Mouse (Mus musculus) ES-Bruce4 (cell line): Measurements from ENCODE around the gene Mlec. TPM values are rescaled to one million over a fixed set of nuclear protein-coding genes. Genes with fewer than 3 reads are reported as not detected.

Experiments used
- H3K27ac ChIP-seq: 2 replicates; pipeline ENCODE4 v1.5.1; 2012; ENCODE audit warnings: low read length, inconsistent platforms; ENCODE audit not compliant: insufficient read depth
- H3K27me3 ChIP-seq: 2 replicates; pipeline ENCODE4 v1.6.1; 2012; ENCODE audit warnings: mild to moderate bottlenecking, low read length, inconsistent platforms; ENCODE audit not compliant: control insufficient read depth, poor library complexity, insufficient read depth, severe bottlenecking
- H3K36me3 ChIP-seq: 2 replicates; pipeline ENCODE4 v1.6.1; 2012; ENCODE audit warnings: inconsistent platforms, mild to moderate bottlenecking, low read length, moderate library complexity; ENCODE audit not compliant: control insufficient read depth, poor library complexity, insufficient read depth, severe bottlenecking
- H3K4me1 ChIP-seq: one replicate; pipeline ENCODE4 v1.8.1; 2011; ENCODE audit warnings: low read length; ENCODE audit not compliant: control insufficient read depth, insufficient read depth
- H3K4me3 ChIP-seq: 2 replicates; pipeline ENCODE4 v1.5.1; 2011; ENCODE audit warnings: low read depth, mild to moderate bottlenecking, low read length
- H3K9ac ChIP-seq: 2 replicates; pipeline ENCODE4 v1.6.1; 2012; ENCODE audit warnings: low read depth, mild to moderate bottlenecking, inconsistent platforms; ENCODE audit not compliant: poor library complexity, severe bottlenecking
- H3K9me3 ChIP-seq: replicated peaks from 2 replicates; pipeline ENCODE4 v1.6.1; 2012; ENCODE audit warnings: mild to moderate bottlenecking, low read length, inconsistent platforms; ENCODE audit not compliant: control insufficient read depth, poor library complexity, insufficient read depth, severe bottlenecking
- CTCF ChIP-seq: IDR thresholded peaks from one replicate; pipeline ENCODE4 v1.8.1; 2011; ENCODE audit warnings: low read depth, low read length
- EP300 ChIP-seq: IDR thresholded peaks from 2 replicates; pipeline ENCODE4 v1.6.1; 2011; ENCODE audit warnings: low read depth, low read length; ENCODE audit not compliant: insufficient read depth
- POLR2A ChIP-seq: IDR thresholded peaks from one replicate; pipeline ENCODE4 v1.8.1; 2011; ENCODE audit warnings: low read length; ENCODE audit not compliant: insufficient read depth
- polyA plus RNA-seq: library from polyadenylated mRNA; stranded (reverse); fragments of >200 nt; gene quantifications from 2 replicates; pipeline ENCODE4 v1.2.4, GENCODE M21; 2011; ENCODE audit warnings: low read depth; ENCODE audit not compliant: missing spikeins, insufficient read depth, insufficient read length

Gene Mlec
- polyA plus RNA-seq, 1 experiment, result 137 TPM

DNA sequence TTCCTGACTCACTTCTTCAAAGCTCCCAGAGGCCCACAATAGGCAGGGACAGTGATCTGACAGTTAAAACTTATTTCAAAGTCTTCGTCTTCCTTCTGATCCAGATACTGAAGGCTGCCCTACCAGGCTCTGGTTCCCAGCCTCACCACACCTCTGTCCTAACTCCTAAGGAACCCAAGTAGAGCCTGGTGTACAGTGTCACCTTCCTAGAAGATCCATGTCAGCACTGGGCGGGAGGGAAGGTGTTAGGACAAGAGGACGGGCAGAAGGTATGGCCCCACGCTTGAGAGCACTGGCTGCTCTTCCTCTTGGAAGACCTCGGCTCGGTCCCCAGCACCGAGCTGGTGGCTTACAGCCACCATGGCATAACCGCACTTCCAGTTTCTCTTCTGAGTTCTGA is 9.6 kb downstream of the Mlec start:
- no peaks in the 10 kb centered on the region for H3K9me3 ChIP-seq
- no peak overlapping the region for H3K27ac ChIP-seq
- H3K9ac ChIP-seq, result no peak overlapping the region
- peaks cover 4% of the 10 kb centered on the region for H3K4me1 ChIP-seq
- H3K4me3 ChIP-seq, result no peak overlapping the region
- peaks cover 47% of the 10 kb centered on the region for H3K36me3 ChIP-seq
- TF ChIP-seq EP300 (no peak), CTCF (no peak), POLR2A (no peak)
- no peaks in the 10 kb centered on the region for H3K27me3 ChIP-seq

DNA sequence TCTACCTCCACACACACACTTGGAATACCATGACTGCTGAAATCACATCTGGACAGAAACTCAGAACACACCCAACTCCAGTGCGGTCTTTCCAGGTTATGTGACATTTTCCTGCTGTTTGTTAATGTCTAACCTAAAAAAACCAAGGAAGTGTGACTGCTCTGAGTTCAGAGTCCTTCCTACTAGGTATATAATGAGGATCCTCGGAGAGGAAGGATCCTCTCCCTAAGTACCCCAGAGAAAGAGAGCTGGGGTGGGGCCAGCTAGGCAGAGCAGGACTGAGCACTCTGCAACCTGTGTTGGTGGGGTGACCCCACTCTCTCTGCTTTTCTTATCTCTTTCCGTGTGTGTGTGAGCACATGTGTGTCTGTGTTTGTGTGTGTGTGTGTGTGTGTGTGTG is 10.6 kb downstream of the Mlec start:
- Histone ChIP-seq H3K4me3 (no peak overlapping the region), H3K4me1 (peaks cover 5% of the 10 kb centered on the region), H3K27me3 (no peaks in the 10 kb centered on the region), H3K9ac (no peak overlapping the region), H3K27ac (no peak overlapping the region), H3K36me3 (peaks cover 44% of the 10 kb centered on the region), H3K9me3 (no peaks in the 10 kb centered on the region)
- no peak for TF ChIP-seq POLR2A
- TF ChIP-seq CTCF, result no peak
- no peak for TF ChIP-seq EP300

DNA sequence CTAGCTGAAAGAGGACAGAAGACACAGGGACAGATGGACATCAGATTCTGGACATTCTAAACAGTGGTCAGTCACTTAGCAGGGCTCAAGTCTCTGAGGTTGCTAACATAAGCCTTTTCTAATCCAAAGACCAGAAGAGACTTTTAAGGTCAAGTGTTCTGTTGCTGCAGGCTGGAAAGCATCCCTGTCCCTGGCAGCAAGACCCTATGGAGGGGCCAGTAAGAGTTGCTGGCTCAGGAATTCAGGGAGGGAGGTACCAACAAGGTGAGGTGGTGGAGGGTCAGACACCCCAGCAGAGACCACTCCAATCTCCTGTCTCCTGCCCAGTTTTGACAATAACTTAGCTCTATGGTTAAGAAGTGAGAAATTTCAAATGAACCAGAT is 11.2 kb downstream of the Mlec start:
- peaks cover 44% of the 10 kb centered on the region for H3K36me3 ChIP-seq
- no peak overlapping the region for H3K27ac ChIP-seq
- TF ChIP-seq CTCF (no peak), EP300 (no peak), POLR2A (no peak)

DNA sequence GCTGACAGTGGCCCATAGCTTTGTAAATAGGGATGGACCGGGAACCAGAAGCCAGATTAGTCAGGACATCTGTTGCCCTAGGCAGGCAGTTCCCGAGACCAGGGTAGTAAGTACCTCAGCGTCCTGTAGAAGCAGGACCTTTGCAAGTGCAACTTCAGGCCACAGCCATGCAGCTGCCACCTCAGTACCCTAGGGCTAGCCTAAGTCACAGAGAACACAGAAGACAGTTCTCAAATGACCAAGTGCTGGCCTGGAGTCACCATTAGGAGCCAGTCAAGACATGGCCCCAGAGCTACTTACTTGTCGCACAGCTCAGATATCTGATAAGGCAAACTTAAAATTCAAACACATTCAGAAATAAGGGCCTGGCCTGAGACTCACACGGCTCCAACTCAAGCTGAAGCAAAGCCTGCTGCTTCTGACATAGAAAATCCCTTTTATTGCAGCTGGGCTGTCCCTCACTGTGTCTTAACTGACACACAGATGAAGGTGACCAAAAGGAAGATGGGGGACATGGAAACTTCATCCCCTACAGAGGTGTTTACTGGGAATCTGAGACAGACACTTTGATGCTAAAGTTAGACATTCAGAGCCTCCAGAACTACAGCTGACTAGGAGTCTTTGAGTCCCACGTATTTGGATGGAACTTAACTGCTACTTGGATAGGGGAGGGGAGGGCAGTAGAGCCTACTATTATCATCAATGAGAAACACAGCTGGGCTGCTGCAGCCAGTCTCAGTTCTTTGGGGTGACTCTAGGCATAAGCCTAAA is 11.8 kb downstream of the Mlec start:
- no peaks in the 10 kb centered on the region for H3K27me3 ChIP-seq
- no peak for TF ChIP-seq POLR2A
- no peak for TF ChIP-seq CTCF
- no peak for TF ChIP-seq EP300
- H3K9me3 ChIP-seq, result no peaks in the 10 kb centered on the region
- no peak overlapping the region for H3K27ac ChIP-seq
- H3K4me3 ChIP-seq, result no peak overlapping the region
- no peak overlapping the region for H3K9ac ChIP-seq
- H3K36me3 ChIP-seq, result peaks cover 41% of the 10 kb centered on the region
- peaks cover 5% of the 10 kb centered on the region for H3K4me1 ChIP-seq

More for the DNA sequence above, 11.2 kb downstream of the Mlec start:
- peaks cover 5% of the 10 kb centered on the region for H3K4me1 ChIP-seq
- no peaks in the 10 kb centered on the region for H3K9me3 ChIP-seq
- H3K27me3 ChIP-seq, result no peaks in the 10 kb centered on the region
- H3K9ac ChIP-seq, result no peak overlapping the region
- no peak overlapping the region for H3K4me3 ChIP-seq

DNA sequence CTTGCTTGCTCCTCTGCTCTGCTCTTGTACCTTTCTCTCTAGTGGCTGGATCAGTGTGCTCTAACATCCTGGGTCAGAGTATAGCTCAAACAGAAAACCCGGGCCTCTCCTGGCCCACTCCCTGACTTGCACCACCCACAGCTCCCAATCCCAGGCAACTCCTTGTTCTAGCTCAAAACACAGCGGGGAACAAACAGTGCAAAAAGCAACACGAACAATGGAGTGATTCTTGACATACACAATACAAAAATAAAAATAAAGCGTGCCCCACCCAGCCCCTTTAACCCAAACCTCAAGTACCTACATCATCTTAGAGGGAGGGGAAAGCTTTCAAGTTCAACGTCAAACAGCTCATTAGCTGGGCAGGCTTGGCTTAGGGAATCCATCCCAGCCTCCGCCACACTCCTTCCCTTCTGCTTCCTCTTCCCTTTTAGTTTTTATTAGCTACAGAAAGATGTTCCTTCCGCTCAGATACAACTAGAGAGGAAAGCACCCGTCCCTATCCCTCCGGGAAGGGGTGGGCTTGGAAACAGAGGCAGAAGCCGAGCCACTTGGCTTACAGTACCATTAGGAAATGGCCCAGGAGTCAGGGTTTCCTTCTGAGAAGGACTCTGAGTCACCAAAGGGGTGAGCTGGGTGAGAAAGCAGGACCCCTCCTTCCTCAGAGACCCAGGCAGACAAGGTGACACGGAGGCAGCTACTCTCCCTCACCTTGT is 12.6 kb downstream of the Mlec start:
- Histone ChIP-seq H3K4me3 (no peak overlapping the region), H3K27ac (peak overlapping the region; percentile 28; the same call in 1 of the 2 replicates), H3K9me3 (no peaks in the 10 kb centered on the region), H3K4me1 (peaks cover 5% of the 10 kb centered on the region), H3K36me3 (peaks cover 39% of the 10 kb centered on the region), H3K9ac (no peak overlapping the region), H3K27me3 (no peaks in the 10 kb centered on the region)
- TF ChIP-seq CTCF (no peak), EP300 (no peak), POLR2A (no peak)

DNA sequence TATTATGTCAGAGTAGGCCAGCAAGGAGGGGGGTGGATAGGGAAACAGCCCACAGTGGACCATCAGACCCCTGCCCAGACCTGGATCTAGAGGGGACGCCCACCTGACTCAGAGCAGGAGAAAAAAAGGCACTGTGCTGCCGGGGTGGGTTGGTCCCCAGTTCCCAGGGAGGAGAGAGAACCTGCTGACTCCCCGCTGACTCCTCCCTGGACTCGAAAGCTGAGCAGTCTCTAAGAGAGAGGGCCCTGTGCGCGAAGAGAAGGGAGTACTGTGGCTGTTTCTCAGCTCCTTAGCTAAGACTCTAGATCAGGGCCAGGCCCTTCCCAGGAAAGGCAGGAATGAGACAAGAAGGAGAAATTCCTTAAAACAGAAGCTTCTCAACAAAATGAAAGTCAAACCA is 13.5 kb downstream of the Mlec start:
- H3K4me3 ChIP-seq, result no peak overlapping the region
- H3K27me3 ChIP-seq, result no peaks in the 10 kb centered on the region
- H3K27ac ChIP-seq, result peak overlapping the region; percentile 28
- no peak overlapping the region for H3K9ac ChIP-seq
- H3K4me1 ChIP-seq, result peaks cover 7% of the 10 kb centered on the region
- no peaks in the 10 kb centered on the region for H3K9me3 ChIP-seq
- TF ChIP-seq EP300 (no peak), CTCF (no peak), POLR2A (no peak)
- H3K36me3 ChIP-seq, result peaks cover 30% of the 10 kb centered on the region
